Mouse (Mus musculus): ENCODE results near the gene Hsd11b1. TPM values are rescaled to one million over a fixed set of nuclear protein-coding genes. Genes with fewer than 3 reads are reported as not detected.

Gene Hsd11b1
- polyA plus RNA-seq, 1 experiment from 2014 or later, result 64.3 TPM

GRCm38 (mm10) chr1:193207503-193207902 lies 56.4 kb downstream of the Hsd11b1 start, which contains the start of gene Lamb3:
Lamb3 (plus strand) TSS chr1:193207699.
- Histone ChIP-seq H3K9ac (ENCODE audit: low read length) (no peak within 1 kb of the TSS), H3K36me3 (ENCODE audit: control insufficient read depth, insufficient read depth, low read length) (no peaks in the 10 kb centered on the region), H3K4me1 (replicated peaks; ENCODE audit: control insufficient read depth, insufficient read depth, low read length) (no peaks in the 10 kb centered on the region), H3K4me2 (ENCODE audit: low read depth, low read length) (no peak within 1 kb of the TSS), H3K9me3 (ENCODE audit: control insufficient read depth, low read length) (no peaks in the 10 kb centered on the region), H3K27ac (ENCODE audit: low read length) (no peak within 1 kb of the TSS), H3K4me3 (ENCODE audit: low read length) (no peak within 1 kb of the TSS), H3K27me3 (ENCODE audit: control insufficient read depth, insufficient read depth, low read depth, low read length) (no peaks in the 10 kb centered on the region)
- 91% methylated on average over 3 of the region's 3 CpGs for whole genome bisulfite sequencing
- no peak for ATAC-seq (ENCODE audit: low read depth)

- WGBS, result 82% methylated on average over 2 of the region's 2 CpGs
- H3K9ac ChIP-seq (ENCODE audit: low read length), result no peak overlapping the region
- no peaks in the 10 kb centered on the region for H3K4me1 ChIP-seq (replicated peaks; ENCODE audit: control insufficient read depth, insufficient read depth, low read length)
- no peak overlapping the region for H3K27ac ChIP-seq (ENCODE audit: low read length)
- no peak for ATAC-seq (ENCODE audit: low read depth)
- no peaks in the 10 kb centered on the region for H3K9me3 ChIP-seq (ENCODE audit: control insufficient read depth, low read length)
- no peaks in the 10 kb centered on the region for H3K27me3 ChIP-seq (ENCODE audit: control insufficient read depth, insufficient read depth, low read depth, low read length)
- no peak overlapping the region for H3K4me2 ChIP-seq (ENCODE audit: low read depth, low read length)
- H3K4me3 ChIP-seq (ENCODE audit: low read length), result no peak overlapping the region
- H3K36me3 ChIP-seq (ENCODE audit: control insufficient read depth, insufficient read depth, low read length), result no peaks in the 10 kb centered on the region
Measured at GRCm38 (mm10) chr1:193205431-193205830, 58.4 kb downstream of the Hsd11b1 start.

GRCm38 (mm10) chr1:193203821-193204220 lies 60.1 kb downstream of the Hsd11b1 start:
- Histone ChIP-seq H3K9me3 (ENCODE audit: control insufficient read depth, low read length) (no peaks in the 10 kb centered on the region), H3K36me3 (ENCODE audit: control insufficient read depth, insufficient read depth, low read length) (no peaks in the 10 kb centered on the region), H3K4me1 (replicated peaks; ENCODE audit: control insufficient read depth, insufficient read depth, low read length) (no peaks in the 10 kb centered on the region), H3K4me2 (ENCODE audit: low read depth, low read length) (no peak overlapping the region), H3K27me3 (ENCODE audit: control insufficient read depth, insufficient read depth, low read depth, low read length) (no peaks in the 10 kb centered on the region), H3K4me3 (ENCODE audit: low read length) (no peak overlapping the region), H3K27ac (ENCODE audit: low read length) (no peak overlapping the region), H3K9ac (ENCODE audit: low read length) (no peak overlapping the region)
- no peak for ATAC-seq (ENCODE audit: low read depth)
- 65% methylated on average over 2 of the region's 2 CpGs for WGBS

GRCm38 (mm10) chr1:193201383-193201778 lies 62.5 kb downstream of the Hsd11b1 start, which contains the start of gene Traf3ip3:
Traf3ip3 (minus strand) TSS chr1:193201703.
- H3K9me3 ChIP-seq (ENCODE audit: control insufficient read depth, low read length), result no peaks in the 10 kb centered on the region
- 49% methylated on average over 5 of the region's 5 CpGs for WGBS
- no peak within 1 kb of the TSS for H3K4me3 ChIP-seq (ENCODE audit: low read length)
- no peaks in the 10 kb centered on the region for H3K36me3 ChIP-seq (ENCODE audit: control insufficient read depth, insufficient read depth, low read length)
- no peaks in the 10 kb centered on the region for H3K4me1 ChIP-seq (replicated peaks; ENCODE audit: control insufficient read depth, insufficient read depth, low read length)
- H3K4me2 ChIP-seq (ENCODE audit: low read depth, low read length), result no peak within 1 kb of the TSS
- peak; percentile 68 for ATAC-seq (ENCODE audit: low read depth)
- H3K9ac ChIP-seq (ENCODE audit: low read length), result no peak within 1 kb of the TSS
- H3K27me3 ChIP-seq (ENCODE audit: control insufficient read depth, insufficient read depth, low read depth, low read length), result no peaks in the 10 kb centered on the region
- 0 out of 2 replicates have a peak within 1 kb of the TSS, but pooled peaks have one; percentile 6 for H3K27ac ChIP-seq (ENCODE audit: low read length)

- H3K4me3 ChIP-seq (ENCODE audit: low read length), result no peak overlapping the region
- no peaks in the 10 kb centered on the region for H3K9me3 ChIP-seq (ENCODE audit: control insufficient read depth, low read length)
- no peaks in the 10 kb centered on the region for H3K36me3 ChIP-seq (ENCODE audit: control insufficient read depth, insufficient read depth, low read length)
- H3K4me2 ChIP-seq (ENCODE audit: low read depth, low read length), result no peak overlapping the region
- H3K9ac ChIP-seq (ENCODE audit: low read length), result no peak overlapping the region
- no peak for ATAC-seq (ENCODE audit: low read depth)
- H3K27me3 ChIP-seq (ENCODE audit: control insufficient read depth, insufficient read depth, low read depth, low read length), result no peaks in the 10 kb centered on the region
- H3K27ac ChIP-seq (ENCODE audit: low read length), result 0 out of 2 replicates have a peak overlapping the region, but pooled peaks have one; percentile 6
- WGBS, result 76% methylated on average over 8 of the region's 8 CpGs
- no peaks in the 10 kb centered on the region for H3K4me1 ChIP-seq (replicated peaks; ENCODE audit: control insufficient read depth, insufficient read depth, low read length)
Measured at GRCm38 (mm10) chr1:193200640-193201382, 63.1 kb downstream of the Hsd11b1 start.

- Histone ChIP-seq H3K4me1 (replicated peaks; ENCODE audit: control insufficient read depth, insufficient read depth, low read length) (no peaks in the 10 kb centered on the region), H3K4me2 (ENCODE audit: low read depth, low read length) (no peak overlapping the region), H3K27ac (ENCODE audit: low read length) (no peak overlapping the region), H3K4me3 (ENCODE audit: low read length) (no peak overlapping the region), H3K9ac (ENCODE audit: low read length) (no peak overlapping the region), H3K9me3 (ENCODE audit: control insufficient read depth, low read length) (no peaks in the 10 kb centered on the region), H3K36me3 (ENCODE audit: control insufficient read depth, insufficient read depth, low read length) (no peaks in the 10 kb centered on the region), H3K27me3 (ENCODE audit: control insufficient read depth, insufficient read depth, low read depth, low read length) (no peaks in the 10 kb centered on the region)
- 95% methylated on average over 2 of the region's 2 CpGs for WGBS
- no peak for ATAC-seq (ENCODE audit: low read depth)
Measured at GRCm38 (mm10) chr1:193198312-193198711, 65.6 kb downstream of the Hsd11b1 start.

GRCm38 (mm10) chr1:193197494-193198205 lies 66.2 kb downstream of the Hsd11b1 start:
- no peaks in the 10 kb centered on the region for H3K27me3 ChIP-seq (ENCODE audit: control insufficient read depth, insufficient read depth, low read depth, low read length)
- 80% methylated on average over 18 of the region's 18 CpGs for WGBS
- no peak overlapping the region for H3K4me3 ChIP-seq (ENCODE audit: low read length)
- no peak overlapping the region for H3K27ac ChIP-seq (ENCODE audit: low read length)
- H3K9me3 ChIP-seq (ENCODE audit: control insufficient read depth, low read length), result no peaks in the 10 kb centered on the region
- H3K36me3 ChIP-seq (ENCODE audit: control insufficient read depth, insufficient read depth, low read length), result no peaks in the 10 kb centered on the region
- no peaks in the 10 kb centered on the region for H3K4me1 ChIP-seq (replicated peaks; ENCODE audit: control insufficient read depth, insufficient read depth, low read length)
- H3K4me2 ChIP-seq (ENCODE audit: low read depth, low read length), result no peak overlapping the region
- no peak for ATAC-seq (ENCODE audit: low read depth)
- no peak overlapping the region for H3K9ac ChIP-seq (ENCODE audit: low read length)

- WGBS, result 60% methylated on average over 3 of the region's 3 CpGs
- H3K9ac ChIP-seq (ENCODE audit: low read length), result no peak overlapping the region
- H3K4me3 ChIP-seq (ENCODE audit: low read length), result no peak overlapping the region
- no peak overlapping the region for H3K4me2 ChIP-seq (ENCODE audit: low read depth, low read length)
- no peaks in the 10 kb centered on the region for H3K36me3 ChIP-seq (ENCODE audit: control insufficient read depth, insufficient read depth, low read length)
- H3K9me3 ChIP-seq (ENCODE audit: control insufficient read depth, low read length), result no peaks in the 10 kb centered on the region
- no peak overlapping the region for H3K27ac ChIP-seq (ENCODE audit: low read length)
- H3K27me3 ChIP-seq (ENCODE audit: control insufficient read depth, insufficient read depth, low read depth, low read length), result no peaks in the 10 kb centered on the region
- peaks cover under 1% of the 10 kb centered on the region for H3K4me1 ChIP-seq (replicated peaks; ENCODE audit: control insufficient read depth, insufficient read depth, low read length)
- no peak for ATAC-seq (ENCODE audit: low read depth)
Measured at GRCm38 (mm10) chr1:193195169-193195810, 68.6 kb downstream of the Hsd11b1 start.
